Mouse (Mus musculus) kidney, adult 2 months (tissue): ENCODE results near the gene Adat3.

Experiments used
- CTCF ChIP-seq: fragments of 200-500 bp; conservative IDR thresholded peaks from 2 replicates; pipeline ENCODE4 v1.5.1; 2011; ENCODE audit warnings: low read depth, mild to moderate bottlenecking, control low read depth, low read length, moderate library complexity, mixed read lengths; ENCODE audit not compliant: insufficient read depth, insufficient read length
- POLR2A ChIP-seq: fragments of 200-500 bp; IDR thresholded peaks from one replicate; pipeline ENCODE4 v1.6.1; 2011; ENCODE audit warnings: low read depth, low read length, control low read depth

GRCm38 (mm10) chr10:80584045-80584488 lies 18.6 kb upstream of the Adat3 start:
- TF ChIP-seq POLR2A (no peak), CTCF (no peak)
